Comparison of ENCODE assay signal across 8 mouse cellular contexts in genomic region chr4:155562725-155563399, GRCm38 (mm10). TPM values are rescaled to one million over a fixed set of nuclear protein-coding genes. Genes with fewer than 3 reads are reported as not detected.
A peak's percentile ranks its signal among the peaks of the same experiment; 100 is the strongest.
DNase-seq lines count a peak whose midpoint lies in the region; ATAC-seq and TF ChIP-seq lines count a peak whose summit lies in the region.

No protein-coding gene starts in this region.

- DNase-seq in 3T3-L1 (ENCODE audit: low read depth, low spot score): peak; percentile 81
- peak; percentile 77 for DNase-seq in adrenal gland, postnatal 10 days
- peak; percentile 27 for DNase-seq in liver, embryonic 13.5 days
- peak; percentile 52 for DNase-seq in thymus, postnatal 14 days

- peak overlapping the region; percentile 93 for H3K4me2 ChIP-seq in heart, embryonic 12.5 days
- peak overlapping the region; percentile 57 for H3K4me2 ChIP-seq in kidney, embryonic 16.5 days (replicated peaks; ENCODE audit: low read depth, low read length)
- peak overlapping the region; percentile 96 for H3K4me2 ChIP-seq in liver, embryonic 13.5 days
- H3K4me2 ChIP-seq in neural tube, embryonic 13.5 days: peak overlapping the region; percentile 90

- 0 out of 2 replicates have a peak overlapping the region, but pooled peaks have one; percentile 13 for H3K4me3 ChIP-seq in embryonic fibroblast, embryonic 13.5 days (ENCODE audit: insufficient read depth, low read length)
- peak overlapping the region; percentile 91 for H3K4me3 ChIP-seq in heart, embryonic 12.5 days
- peak overlapping the region; percentile 84 for H3K4me3 ChIP-seq in kidney, embryonic 16.5 days (ENCODE audit: low read length)
- H3K4me3 ChIP-seq in liver, embryonic 13.5 days (replicated peaks): peak overlapping the region; percentile 89
- peak overlapping the region; percentile 90 for H3K4me3 ChIP-seq in neural tube, embryonic 13.5 days

- TF ChIP-seq POLR2A in embryonic fibroblast, embryonic 13.5 days (IDR thresholded peaks at IDR 0.05; ENCODE audit: low read depth, low read length): 0 out of 2 replicates have a peak, but pooled peaks have one; percentile 4

- H3K27ac ChIP-seq in embryonic fibroblast, embryonic 13.5 days (ENCODE audit: insufficient read depth, low read length): peak overlapping the region; percentile 71
- H3K27ac ChIP-seq in heart, embryonic 12.5 days (ENCODE audit: poor library complexity, severe bottlenecking): peak overlapping the region; percentile 95
- peak overlapping the region; percentile 88 for H3K27ac ChIP-seq in kidney, embryonic 16.5 days (ENCODE audit: low read length)
- peak overlapping the region; percentile 92 for H3K27ac ChIP-seq in liver, embryonic 13.5 days
- peak overlapping the region; percentile 93 for H3K27ac ChIP-seq in neural tube, embryonic 13.5 days (replicated peaks)

- peak overlapping the region; percentile 40; the same call in 1 of the 2 replicates for H3K9ac ChIP-seq in heart, embryonic 12.5 days
- peak overlapping the region; percentile 55 for H3K9ac ChIP-seq in kidney, embryonic 16.5 days (replicated peaks; ENCODE audit: low read length)
- peak overlapping the region; percentile 74 for H3K9ac ChIP-seq in liver, embryonic 13.5 days
- H3K9ac ChIP-seq in neural tube, embryonic 13.5 days: peak overlapping the region; percentile 60

- peaks cover 33% of the 10 kb centered on the region for H3K36me3 ChIP-seq in heart, embryonic 12.5 days
- H3K36me3 ChIP-seq in kidney, embryonic 16.5 days (ENCODE audit: insufficient read depth, low read length): peaks cover 26% of the 10 kb centered on the region
- H3K36me3 ChIP-seq in liver, embryonic 13.5 days: peaks cover 34% of the 10 kb centered on the region
- peaks cover 37% of the 10 kb centered on the region for H3K36me3 ChIP-seq in neural tube, embryonic 13.5 days

- no peak for TF ChIP-seq CTCF in embryonic fibroblast, embryonic 13.5 days (IDR thresholded peaks at IDR 0.05; ENCODE audit: borderline replicate concordance, insufficient read depth, low read length)

- no peaks in the 10 kb centered on the region for H3K9me3 ChIP-seq in heart, embryonic 12.5 days (replicated peaks)
- no peaks in the 10 kb centered on the region for H3K9me3 ChIP-seq in kidney, embryonic 16.5 days (ENCODE audit: low read length)
- H3K9me3 ChIP-seq in liver, embryonic 13.5 days (replicated peaks): no peaks in the 10 kb centered on the region
- H3K9me3 ChIP-seq in neural tube, embryonic 13.5 days: no peaks in the 10 kb centered on the region

- peak; percentile 41 for ATAC-seq in heart, embryonic 12.5 days (ENCODE audit: insufficient number of reproducible peaks, low FRiP score)
- ATAC-seq in kidney, embryonic 16.5 days (ENCODE audit: low FRiP score, low TSS enrichment): peak; percentile 19
- ATAC-seq in liver, embryonic 13.5 days (ENCODE audit: low read depth): no peak
- peak; percentile 33; the same call in 1 of the 2 replicates for ATAC-seq in neural tube, embryonic 13.5 days (ENCODE audit: low read depth)

- H3K4me1 ChIP-seq in embryonic fibroblast, embryonic 13.5 days (ENCODE audit: control insufficient read depth, insufficient read depth, low read length): peaks cover 20% of the 10 kb centered on the region
- peaks cover 63% of the 10 kb centered on the region for H3K4me1 ChIP-seq in heart, embryonic 12.5 days (replicated peaks)
- peaks cover 37% of the 10 kb centered on the region for H3K4me1 ChIP-seq in kidney, embryonic 16.5 days (ENCODE audit: insufficient read depth, low read length)
- H3K4me1 ChIP-seq in liver, embryonic 13.5 days (replicated peaks): peaks cover 85% of the 10 kb centered on the region
- H3K4me1 ChIP-seq in neural tube, embryonic 13.5 days (replicated peaks): peaks cover 43% of the 10 kb centered on the region

- no peaks in the 10 kb centered on the region for H3K27me3 ChIP-seq in heart, embryonic 12.5 days (replicated peaks)
- no peaks in the 10 kb centered on the region for H3K27me3 ChIP-seq in kidney, embryonic 16.5 days (ENCODE audit: insufficient read depth, low read length)
- no peaks in the 10 kb centered on the region for H3K27me3 ChIP-seq in liver, embryonic 13.5 days
- no peaks in the 10 kb centered on the region for H3K27me3 ChIP-seq in neural tube, embryonic 13.5 days

- under 1% methylated on average over 19 of the region's 19 CpGs for WGBS in heart, embryonic 12.5 days
- WGBS in kidney, embryonic 16.5 days: 1% methylated on average over 18 of the region's 19 CpGs
- WGBS in liver, embryonic 13.5 days (ENCODE audit: insufficient replicate concordance): 6% methylated on average over 19 of the region's 19 CpGs
- WGBS in neural tube, embryonic 13.5 days: 5% methylated on average over 19 of the region's 19 CpGs

RNA-seq across cellular contexts. Expression of gene Nadk, which starts 0.7 kb away (rescaled TPM):
- 100 to 1,000 TPM; 181 to 185 TPM for total RNA-seq in adrenal gland, postnatal 10 days (2021)
- 116 and 130 TPM in 2 replicates for polyA plus RNA-seq in embryonic fibroblast, embryonic 13.5 days (2011; ENCODE audit: insufficient read length, low read depth, missing spikeins)
- 52.0 and 52.5 TPM in 2 replicates for polyA plus RNA-seq in heart, embryonic 12.5 days (2016; fragmentation: Nextera tagmentation; extraction: Ambion mirVana)
- 107 and 110 TPM in 2 replicates for polyA plus RNA-seq in kidney, embryonic 16.5 days (2015; fragmentation: Nextera tagmentation; extraction: Ambion mirVana)
- polyA plus RNA-seq in liver, embryonic 13.5 days (2015; fragmentation: Nextera tagmentation; extraction: Ambion mirVana): 60.4 and 68.0 TPM in 2 replicates
- 77.5 and 91.5 TPM in 2 replicates for polyA plus RNA-seq in neural tube, embryonic 13.5 days (2015; fragmentation: Nextera tagmentation; extraction: Ambion mirVana)

RNA-seq across cellular contexts. Expression of gene Slc35e2, which starts 38.4 kb away (rescaled TPM):
- 10 to 100 TPM; 25.2 to 26.7 TPM for total RNA-seq in adrenal gland, postnatal 10 days (2021)
- 11.7 and 13.5 TPM in 2 replicates for polyA plus RNA-seq in embryonic fibroblast, embryonic 13.5 days (2011; ENCODE audit: insufficient read length, low read depth, missing spikeins)
- polyA plus RNA-seq in heart, embryonic 12.5 days (2016; fragmentation: Nextera tagmentation; extraction: Ambion mirVana): 8.9 and 9.1 TPM in 2 replicates
- polyA plus RNA-seq in kidney, embryonic 16.5 days (2015; fragmentation: Nextera tagmentation; extraction: Ambion mirVana): 7.8 and 10.1 TPM in 2 replicates
- 4.4 and 5.9 TPM in 2 replicates for polyA plus RNA-seq in liver, embryonic 13.5 days (2015; fragmentation: Nextera tagmentation; extraction: Ambion mirVana)
- 14.6 and 15.9 TPM in 2 replicates for polyA plus RNA-seq in neural tube, embryonic 13.5 days (2015; fragmentation: Nextera tagmentation; extraction: Ambion mirVana)

Comparison
In these comparisons a context has a peak if more than half of its experiments do, and no peak if none do; other contexts are left out.
1. DNase-seq: peak in every context shown above with its lines; median percentile 81 in 3T3-L1; 77 in adrenal gland, postnatal 10 days; 52 in thymus, postnatal 14 days; 27 in liver, embryonic 13.5 days.
2. H3K4me3 ChIP-seq: peak in every context shown above with its lines; median percentile 91 in heart, embryonic 12.5 days; 90 in neural tube, embryonic 13.5 days; 89 in liver, embryonic 13.5 days; 84 in kidney, embryonic 16.5 days; 13 in embryonic fibroblast, embryonic 13.5 days.